Comparison of ENCODE assay signal across 22 mouse cellular contexts in the genomic region with DNA sequence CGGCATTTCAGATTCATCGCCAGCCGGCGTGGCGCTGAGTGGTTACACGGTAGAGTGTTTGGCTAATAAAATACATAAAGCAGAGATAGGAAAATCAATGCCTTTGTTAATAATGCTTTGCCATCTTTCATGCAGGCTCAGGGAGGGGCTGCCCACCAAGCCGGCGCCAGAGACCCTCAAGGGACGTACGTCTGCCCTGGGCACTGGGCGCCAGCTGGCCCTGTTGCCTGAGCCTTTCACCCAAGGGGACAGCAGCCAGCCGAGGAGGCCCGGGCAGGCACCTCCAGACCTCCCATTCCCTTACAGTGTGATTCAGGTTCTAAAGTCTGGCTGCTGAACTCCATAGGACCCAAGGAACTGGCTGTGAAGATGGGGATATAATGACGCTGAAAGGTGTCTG.
DNase-seq lines count a peak whose midpoint lies in the region; ATAC-seq and TF ChIP-seq lines count a peak whose summit lies in the region.
"Had no signal": no experiment of that assay in that cellular context is flagged by ENCODE, and none has a peak within 500 bp of the region (broad histone marks: within the 10 kb centered on the region; RNA-seq: fewer than 3 reads in every experiment).

No protein-coding gene starts in this region.

- no peak overlapping the region for H3K27ac ChIP-seq in gastrocnemius, adult 2 months
- H3K27ac ChIP-seq in liver, adult 2 months (replicated peaks; ENCODE audit: insufficient read depth, low read depth, low read length) = no peak overlapping the region
- 0 out of 2 replicates have a peak overlapping the region, but pooled peaks have one; percentile 2 for H3K27ac ChIP-seq in neural tube, embryonic 15.5 days (replicated peaks)
- H3K27ac ChIP-seq: hindbrain, embryonic 12.5 days; kidney, embryonic 15.5 days; layer of hippocampus, adult 2 months; lung, embryonic 15.5 days; midbrain, embryonic 10.5 days; stomach, embryonic 15.5 days had no signal

- no peaks in the 10 kb centered on the region for H3K79me2 ChIP-seq in liver, adult 2 months (ENCODE audit: control insufficient read depth, insufficient read depth, low read length)

- ATAC-seq in neural tube, embryonic 15.5 days (ENCODE audit: low FRiP score) = 0 out of 2 replicates have a peak, but pooled peaks have one; percentile 7
- ATAC-seq: activated CD4-positive, CD25-positive, alpha-beta regulatory T cell, adult 4 months; forebrain, embryonic 16.5 days; midbrain, embryonic 16.5 days had no signal

- H3K4me3 ChIP-seq in gastrocnemius, adult 2 months = peak overlapping the region; percentile 46
- H3K4me3 ChIP-seq in liver, adult 2 months (ENCODE audit: insufficient read depth, low read depth, low read length) = no peak overlapping the region
- H3K4me3 ChIP-seq in neural tube, embryonic 15.5 days (replicated peaks) = no peak overlapping the region
- H3K4me3 ChIP-seq: erythroblast, embryonic 14.5 days; hindbrain, embryonic 12.5 days; kidney, embryonic 15.5 days; layer of hippocampus, adult 2 months; lung, embryonic 15.5 days; midbrain, embryonic 10.5 days; myocyte; stomach, embryonic 15.5 days had no signal

- intact Hi-C loops in gastrocnemius, adult 2 months (cut with DNase I) = no loop called here

- H3K27me3 ChIP-seq in liver, adult 2 months (ENCODE audit: control insufficient read depth, insufficient read depth, low read length) = no peaks in the 10 kb centered on the region
- H3K27me3 ChIP-seq in neural tube, embryonic 15.5 days (replicated peaks) = no peaks in the 10 kb centered on the region
- H3K27me3 ChIP-seq: hindbrain, embryonic 12.5 days; kidney, embryonic 15.5 days; lung, embryonic 15.5 days; stomach, embryonic 15.5 days had no signal

- TF ChIP-seq POLR2A in liver, adult 2 months (IDR thresholded peaks at IDR 0.05; ENCODE audit: extremely low read depth, insufficient read depth, low read length) = no peak

- TF ChIP-seq CTCF in gastrocnemius, adult 2 months (IDR thresholded peaks at IDR 0.05) = no peak
- TF ChIP-seq CTCF in liver, adult 2 months (IDR thresholded peaks at IDR 0.05; ENCODE audit: low read depth, low read length) = no peak

- no peaks in the 10 kb centered on the region for H3K9me3 ChIP-seq in neural tube, embryonic 15.5 days (replicated peaks)
- H3K9me3 ChIP-seq: hindbrain, embryonic 12.5 days; kidney, embryonic 15.5 days; lung, embryonic 15.5 days; midbrain, embryonic 10.5 days; stomach, embryonic 15.5 days had no signal

- no peak overlapping the region for H3K4me2 ChIP-seq in neural tube, embryonic 15.5 days
- H3K4me2 ChIP-seq: hindbrain, embryonic 12.5 days; kidney, embryonic 15.5 days; lung, embryonic 15.5 days; stomach, embryonic 15.5 days had no signal

- peak; percentile 20 for DNase-seq in adrenal gland, adult 2 months
- DNase-seq in adrenal gland, adult 8-10 months = no peak
- peak; percentile 28 for DNase-seq in gastrocnemius, adult 2 months
- no peak for DNase-seq in gastrocnemius, postnatal 25 days
- DNase-seq in liver, adult 2 months (ENCODE audit: extremely low read depth, low read depth, low spot score) = peak; percentile 57
- DNase-seq in liver = no peak
- DNase-seq: gastrocnemius, postnatal 10 days; kidney, adult 18-20 months; kidney, postnatal 25 days; right cerebral cortex, postnatal 25 days had no signal

- WGBS in liver, adult 2 months = 48% methylated on average over 14 of the region's 14 CpGs
- 43% methylated on average over 14 of the region's 14 CpGs for WGBS in neural tube, embryonic 15.5 days

- H3K9ac ChIP-seq in liver, adult 2 months (ENCODE audit: low read depth, low read length) = no peak overlapping the region
- no peak overlapping the region for H3K9ac ChIP-seq in neural tube, embryonic 15.5 days (replicated peaks)
- H3K9ac ChIP-seq: hindbrain, embryonic 12.5 days; kidney, embryonic 15.5 days; lung, embryonic 15.5 days; stomach, embryonic 15.5 days had no signal

- peaks cover 16% of the 10 kb centered on the region for H3K4me1 ChIP-seq in liver, adult 2 months (ENCODE audit: control insufficient read depth, insufficient read depth, low read length)
- H3K4me1 ChIP-seq in neural tube, embryonic 15.5 days = peaks cover 11% of the 10 kb centered on the region; the same call in 1 of the 2 replicates
- H3K4me1 ChIP-seq: lung, embryonic 15.5 days; stomach, embryonic 15.5 days had no signal

- H3K36me3 ChIP-seq in liver, adult 2 months (ENCODE audit: control insufficient read depth, insufficient read depth, low read length) = no peaks in the 10 kb centered on the region
- no peaks in the 10 kb centered on the region for H3K36me3 ChIP-seq in neural tube, embryonic 15.5 days
- H3K36me3 ChIP-seq: hindbrain, embryonic 12.5 days; kidney, embryonic 15.5 days; lung, embryonic 15.5 days; midbrain, embryonic 10.5 days; stomach, embryonic 15.5 days had no signal

Comparison
In these comparisons a context has a peak if more than half of its experiments do, and no peak if none do; other contexts are left out.
1. DNase-seq: peak in adrenal gland, adult 2 months (single experiment), gastrocnemius, adult 2 months (single experiment) and liver, adult 2 months (single experiment); none in adrenal gland, adult 8-10 months (single experiment), gastrocnemius, postnatal 25 days (single experiment) and liver (single experiment).